Mouse (Mus musculus) right cerebral cortex, postnatal 10 days (tissue): ENCODE measurements at regions not wholly inside any gene's neighbourhood (a gene's known extent, or its start where the extent isn't known, plus 50 kb on each side); places are given as distances from the start of the nearest gene placed in this dataset.
"Not testable (repeated sequence)": the region's sequence is repeated elsewhere in the genome, so short reads cannot be mapped to it uniquely, and the experiment has no call there.

Source experiments
- DNase-seq, 2 experiments: peaks; one replicate each; pipeline ENCODE4 v3.0.0; 2021; ENCODE audit warnings: low spot score in 2 of 2

GRCm38 (mm10) chr13:69129056-69129620, 129.8 kb upstream of the Adcy2 start:
- no peak for DNase-seq

- no peak for DNase-seq
Observed at GRCm38 (mm10) chr13:69127522-69127921, 128.2 kb upstream of the Adcy2 start.

- DNase-seq, result not testable (repeated sequence)
Observed at GRCm38 (mm10) chr13:69118743-69119142, 119.4 kb upstream of the Adcy2 start.

GRCm38 (mm10) chr13:69109168-69109567, 109.8 kb upstream of the Adcy2 start:
- DNase-seq, result no peak

- DNase-seq, result peak; percentile 44 to 72
Observed at GRCm38 (mm10) chr13:69086613-69087012, 87.3 kb upstream of the Adcy2 start.

- no peak for DNase-seq
Observed at GRCm38 (mm10) chr13:69070336-69070735, 71.0 kb upstream of the Adcy2 start.

GRCm38 (mm10) chr13:69069817-69070216, 70.5 kb upstream of the Adcy2 start:
- no peak for DNase-seq

- no peak for DNase-seq
Observed at GRCm38 (mm10) chr13:69066636-69067035, 67.3 kb upstream of the Adcy2 start.

GRCm38 (mm10) chr13:69065285-69065684, 65.9 kb upstream of the Adcy2 start:
- no peak for DNase-seq

- no peak for DNase-seq
Observed at GRCm38 (mm10) chr13:69062692-69063233, 63.4 kb upstream of the Adcy2 start.

- no peak for DNase-seq
Observed at GRCm38 (mm10) chr13:69061436-69061835, 62.1 kb upstream of the Adcy2 start.
